Mouse (Mus musculus): ENCODE results near the gene Spryd4. TPM values are rescaled to one million over a fixed set of nuclear protein-coding genes. Genes with fewer than 3 reads are reported as not detected.
"Not testable (repeated sequence)": the region's sequence is repeated elsewhere in the genome, so short reads cannot be mapped to it uniquely, and the experiment has no call there.

The Spryd4 gene
- total RNA-seq, 2 experiments from 2014 or later = 20.0 to 20.4 TPM

GRCm38 (mm10) chr10:128188242-128188877 lies 23.2 kb downstream of the Spryd4 start:
- peak; percentile 76 for ATAC-seq (replicated peaks; ENCODE audit: poor library complexity)

DNA sequence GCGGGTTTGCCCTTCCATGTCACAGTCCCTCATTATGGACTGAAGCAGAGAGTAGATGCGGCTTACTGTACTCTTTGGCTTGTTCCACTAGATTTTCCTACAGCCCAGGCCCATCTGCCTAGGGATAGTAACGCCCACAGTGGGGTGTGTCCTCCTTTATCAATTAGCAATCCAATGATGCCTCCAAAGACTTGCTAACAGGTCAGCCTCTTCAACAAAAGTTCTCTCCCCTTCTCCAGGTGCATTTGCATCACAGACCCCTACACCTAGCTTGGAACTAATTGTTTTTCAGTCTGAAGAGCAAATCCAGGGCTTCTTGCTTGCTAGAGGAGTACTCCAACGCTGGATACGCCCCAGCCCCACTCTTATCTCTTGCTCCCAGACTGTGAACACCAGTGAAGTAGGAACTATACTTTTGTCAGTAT lies 24.4 kb downstream of the Spryd4 start:
- ATAC-seq (replicated peaks; ENCODE audit: poor library complexity) = peak; percentile 67

DNA sequence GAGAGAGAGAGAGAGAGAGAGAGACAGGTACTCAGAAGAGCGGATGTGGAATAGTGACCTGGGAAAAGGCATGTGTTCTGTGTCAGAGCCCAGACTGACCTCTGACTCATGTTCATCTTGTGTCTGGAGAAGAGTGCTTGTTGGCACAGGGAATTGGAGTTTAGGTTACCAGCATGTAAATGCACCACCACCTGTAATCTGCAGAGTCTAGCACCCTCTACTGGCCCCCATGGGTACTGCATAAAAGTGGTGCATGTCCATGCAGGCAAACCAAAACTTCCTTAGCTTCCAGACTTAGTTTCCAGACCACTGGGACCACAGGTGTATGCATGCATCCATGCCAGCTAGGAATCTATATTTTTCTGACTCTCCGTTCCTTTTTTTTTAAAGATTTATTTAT lies 25.6 kb downstream of the Spryd4 start:
- ATAC-seq (replicated peaks; ENCODE audit: poor library complexity) = peak; percentile 92

- no peak for ATAC-seq (replicated peaks; ENCODE audit: poor library complexity)
Observed at GRCm38 (mm10) chr10:128185277-128185940, 26.2 kb downstream of the Spryd4 start.

- ATAC-seq (replicated peaks; ENCODE audit: poor library complexity) = no peak
Observed at GRCm38 (mm10) chr10:128184296-128184695, 27.3 kb downstream of the Spryd4 start.

DNA sequence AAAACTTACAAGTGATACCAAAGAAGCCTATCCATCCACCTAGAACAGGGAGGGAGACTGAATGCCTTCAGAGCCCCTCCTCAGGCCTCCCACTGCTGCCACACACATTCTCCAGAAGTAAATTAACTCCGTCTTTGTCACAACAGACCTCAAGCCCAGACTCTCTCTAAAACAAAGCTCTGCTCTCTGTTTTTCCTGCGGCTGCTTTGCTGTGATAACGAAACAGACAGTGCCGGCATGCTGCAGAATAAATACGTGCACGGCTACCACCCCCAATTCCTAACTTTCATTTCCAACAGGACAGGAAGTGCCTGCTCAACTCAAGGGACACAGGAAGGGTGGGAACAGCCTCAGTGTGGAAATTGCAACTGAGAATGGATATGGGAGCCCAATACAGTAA lies 31.6 kb downstream of the Spryd4 start, which contains the start of gene Rbms2:
Gene Rbms2 (minus strand): TSS at position 309 of the 400 bp plus-strand sequence.
- peak; percentile 27; the same call in 1 of the 2 replicates for ATAC-seq (replicated peaks; ENCODE audit: poor library complexity)

GRCm38 (mm10) chr10:128177316-128177715 lies 34.3 kb downstream of the Spryd4 start:
- no peak for ATAC-seq (replicated peaks; ENCODE audit: poor library complexity)

DNA sequence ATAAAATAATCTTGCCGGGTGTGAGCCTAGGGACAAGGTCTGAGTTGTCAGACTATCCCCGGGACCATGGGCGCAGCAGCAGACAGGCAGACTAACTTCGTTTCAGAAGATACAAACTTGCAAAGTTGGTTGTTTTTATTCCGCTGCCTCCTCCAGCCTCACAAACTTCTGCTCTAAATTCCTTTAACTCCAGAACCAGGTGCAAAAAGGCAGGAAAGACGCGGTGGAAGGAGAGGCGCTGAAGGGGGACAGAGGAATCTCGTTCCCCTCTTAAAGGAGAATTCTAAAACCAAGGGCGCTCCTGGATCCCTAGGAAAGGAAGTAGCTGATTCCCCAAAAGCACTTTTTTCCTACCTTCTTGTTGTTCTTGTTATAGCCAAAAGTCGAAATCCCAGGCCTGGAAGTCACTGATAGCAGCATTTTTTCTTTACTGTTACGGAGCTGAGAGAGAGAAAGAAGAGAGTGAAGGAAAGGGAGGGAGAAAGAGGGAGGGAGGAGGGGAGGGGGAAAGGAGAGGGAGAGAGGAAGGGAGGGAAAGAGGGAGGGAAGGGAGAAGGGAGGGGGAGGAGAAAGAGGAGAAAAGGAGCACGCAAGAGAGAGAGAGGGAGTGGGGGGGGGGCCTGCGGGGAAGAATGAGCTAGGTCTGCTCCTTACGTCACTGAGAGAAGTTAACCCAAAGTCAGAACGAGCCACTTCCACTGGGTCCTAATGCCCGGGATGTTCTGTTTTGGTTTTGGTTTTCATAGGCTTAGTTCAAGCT lies 35.4 kb downstream of the Spryd4 start:
- ATAC-seq (replicated peaks; ENCODE audit: poor library complexity) = peak; percentile 97

- ATAC-seq (replicated peaks; ENCODE audit: poor library complexity) = no peak
Observed at GRCm38 (mm10) chr10:128175302-128175701, 36.3 kb downstream of the Spryd4 start.

- not testable (repeated sequence) for ATAC-seq (replicated peaks; ENCODE audit: poor library complexity)
Observed at GRCm38 (mm10) chr10:128171348-128171747, 40.3 kb downstream of the Spryd4 start.

- ATAC-seq (replicated peaks; ENCODE audit: poor library complexity) = no peak
Observed at GRCm38 (mm10) chr10:128167091-128167490, 44.5 kb downstream of the Spryd4 start.

DNA sequence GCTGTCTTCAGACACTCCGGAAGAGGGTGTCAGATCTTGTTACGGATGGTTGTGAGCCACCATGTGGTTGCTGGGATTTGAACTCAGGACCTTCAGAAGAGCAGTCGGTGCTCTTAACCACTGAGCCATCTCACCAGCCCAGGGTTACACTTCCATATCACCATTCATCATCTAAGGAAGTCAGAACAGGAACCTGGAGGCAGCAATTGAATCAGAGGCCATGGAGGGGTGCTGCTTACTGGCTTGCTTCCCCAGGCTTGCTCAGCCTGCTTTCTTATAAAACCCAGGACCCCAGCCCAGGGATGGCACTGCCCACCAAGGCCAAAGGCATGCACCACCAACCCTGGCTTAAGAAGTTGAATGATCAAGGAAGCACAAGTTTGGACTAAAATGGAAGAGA lies 45.9 kb downstream of the Spryd4 start:
- ATAC-seq (replicated peaks; ENCODE audit: poor library complexity) = not testable (repeated sequence)

Other genes starting within 250 kb of the Spryd4 start
- not detected in 2 replicates for gene Hsd17b6, start 204.2 kb downstream of the Spryd4 start, total RNA-seq (2015)
- gene Hsd17b6, start 204.2 kb downstream of the Spryd4 start, total RNA-seq (2017) = not detected in 2 replicates
- 109 and 117 TPM in 2 replicates for gene Prim1, start 196.6 kb downstream of the Spryd4 start, total RNA-seq (2015)
- 116 and 131 TPM in 2 replicates for gene Prim1, start 196.6 kb downstream of the Spryd4 start, total RNA-seq (2017)
- gene Naca, start 176.2 kb downstream of the Spryd4 start, total RNA-seq (2015) = 1,210 and 1,292 TPM in 2 replicates
- gene Naca, start 176.2 kb downstream of the Spryd4 start, total RNA-seq (2017) = 2,424 and 2,528 TPM in 2 replicates
- gene Ptges3, start 152.9 kb downstream of the Spryd4 start, total RNA-seq (2015) = 247 and 270 TPM in 2 replicates
- 310 and 351 TPM in 2 replicates for gene Ptges3, start 152.9 kb downstream of the Spryd4 start, total RNA-seq (2017)
- 1,546 and 1,583 TPM in 2 replicates for gene Atp5b, start 128.5 kb downstream of the Spryd4 start, total RNA-seq (2015)
- gene Atp5b, start 128.5 kb downstream of the Spryd4 start, total RNA-seq (2017) = 2,698 and 2,700 TPM in 2 replicates
- gene Baz2a, start 120.2 kb downstream of the Spryd4 start, total RNA-seq (2015) = 35.5 and 40.3 TPM in 2 replicates
- 13.2 and 15.0 TPM in 2 replicates for gene Baz2a, start 120.2 kb downstream of the Spryd4 start, total RNA-seq (2017)
- gene Rbms2, start 31.5 kb downstream of the Spryd4 start, total RNA-seq (2015) = 9.3 and 13.7 TPM in 2 replicates
- 2.5 and 7.2 TPM in 2 replicates for gene Rbms2, start 31.5 kb downstream of the Spryd4 start, total RNA-seq (2017)
- gene Gls2, start 17.4 kb downstream of the Spryd4 start, total RNA-seq (2015) = 1.2 and 1.4 TPM in 2 replicates
- 0.67 and 3.6 TPM in 2 replicates for gene Gls2, start 17.4 kb downstream of the Spryd4 start, total RNA-seq (2017)
- 0.22 and 0.32 TPM in 2 replicates for gene Mip, start 14.0 kb upstream of the Spryd4 start, total RNA-seq (2015)
- gene Mip, start 14.0 kb upstream of the Spryd4 start, total RNA-seq (2017) = 0.10 and 0.29 TPM in 2 replicates
- 23.7 and 33.8 TPM in 2 replicates for gene Timeless, start 20.3 kb upstream of the Spryd4 start, total RNA-seq (2015)
- 70.4 and 86.5 TPM in 2 replicates for gene Timeless, start 20.3 kb upstream of the Spryd4 start, total RNA-seq (2017)
- 0.10 TPM in 1 of 2 replicates, not detected in the other for gene Apon, start 42.3 kb upstream of the Spryd4 start, total RNA-seq (2015)
- gene Apon, start 42.3 kb upstream of the Spryd4 start, total RNA-seq (2017) = 0.08 and 0.20 TPM in 2 replicates
- gene Apof, start 56.9 kb upstream of the Spryd4 start, total RNA-seq (2015) = not detected in 2 replicates
- gene Apof, start 56.9 kb upstream of the Spryd4 start, total RNA-seq (2017) = not detected in 2 replicates
- gene Stat2, start 58.8 kb upstream of the Spryd4 start, total RNA-seq (2015) = 9.6 and 9.8 TPM in 2 replicates
- 6.8 and 8.6 TPM in 2 replicates for gene Stat2, start 58.8 kb upstream of the Spryd4 start, total RNA-seq (2017)
- gene Il23a, start 86.9 kb upstream of the Spryd4 start, total RNA-seq (2015) = 0.22 and 0.27 TPM in 2 replicates
- gene Il23a, start 86.9 kb upstream of the Spryd4 start, total RNA-seq (2017) = 0.25 TPM in 1 of 2 replicates, not detected in the other
- 16.4 and 17.4 TPM in 2 replicates for gene Pan2, start 91.5 kb upstream of the Spryd4 start, total RNA-seq (2015)
- gene Pan2, start 91.5 kb upstream of the Spryd4 start, total RNA-seq (2017) = 12.1 and 12.2 TPM in 2 replicates
- 151 and 152 TPM in 2 replicates for gene Cnpy2, start 110.7 kb upstream of the Spryd4 start, total RNA-seq (2015)
- gene Cnpy2, start 110.7 kb upstream of the Spryd4 start, total RNA-seq (2017) = 132 and 144 TPM in 2 replicates
- 172 and 181 TPM in 2 replicates for gene Cs, start 125.9 kb upstream of the Spryd4 start, total RNA-seq (2015)
- 106 and 108 TPM in 2 replicates for gene Cs, start 125.9 kb upstream of the Spryd4 start, total RNA-seq (2017)
- gene Coq10a, start 157.2 kb upstream of the Spryd4 start, total RNA-seq (2015) = 13.8 and 17.6 TPM in 2 replicates
- 8.8 and 9.4 TPM in 2 replicates for gene Coq10a, start 157.2 kb upstream of the Spryd4 start, total RNA-seq (2017)
- gene Ankrd52, start 165.3 kb upstream of the Spryd4 start, total RNA-seq (2015) = 48.6 and 48.9 TPM in 2 replicates
- 9.0 and 11.6 TPM in 2 replicates for gene Ankrd52, start 165.3 kb upstream of the Spryd4 start, total RNA-seq (2017)
- not detected in 2 replicates for gene Slc39a5, start 189.4 kb upstream of the Spryd4 start, total RNA-seq (2015)
- not detected in 2 replicates for gene Slc39a5, start 189.4 kb upstream of the Spryd4 start, total RNA-seq (2017)
- gene Nabp2, start 199.7 kb upstream of the Spryd4 start, total RNA-seq (2015) = 79.4 and 105 TPM in 2 replicates
- 68.8 and 72.2 TPM in 2 replicates for gene Nabp2, start 199.7 kb upstream of the Spryd4 start, total RNA-seq (2017)
- 15.7 and 20.9 TPM in 2 replicates for gene Rnf41, start 199.8 kb upstream of the Spryd4 start, total RNA-seq (2015)
- gene Rnf41, start 199.8 kb upstream of the Spryd4 start, total RNA-seq (2017) = 20.1 and 21.0 TPM in 2 replicates
- gene Smarcc2, start 247.4 kb upstream of the Spryd4 start, total RNA-seq (2015) = 70.4 and 74.5 TPM in 2 replicates
- gene Smarcc2, start 247.4 kb upstream of the Spryd4 start, total RNA-seq (2017) = 52.8 and 66.9 TPM in 2 replicates

All from megakaryocyte progenitor cell, adult 5-6 weeks (primary cell).